In the genomic region with DNA sequence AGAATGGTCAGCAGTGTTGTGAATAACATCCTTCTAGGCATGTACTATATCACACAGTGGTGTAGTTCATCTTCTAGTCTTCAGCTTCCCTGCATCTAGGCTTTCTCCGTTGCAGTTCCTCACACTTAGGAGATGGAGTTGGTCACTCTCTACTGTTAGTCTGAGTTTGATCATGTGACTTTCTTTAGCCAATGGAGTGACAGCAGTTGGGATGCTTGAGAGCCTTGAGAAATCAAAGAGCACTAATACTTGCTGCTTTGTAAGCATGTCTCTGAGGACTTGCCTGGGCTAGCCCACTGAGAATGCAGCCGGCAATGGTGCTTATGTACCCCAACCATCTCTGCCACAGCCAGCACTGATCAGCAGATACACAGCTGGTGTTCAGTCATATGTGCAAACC, we compare ENCODE assay signal across 30 mouse cellular contexts.
"Had no signal": no experiment of that assay in that cellular context is flagged by ENCODE, and none has a peak within 500 bp of the region (broad histone marks: within the 10 kb centered on the region; RNA-seq: fewer than 3 reads in every experiment).

No protein-coding gene starts in this region.

- H3K27me3 ChIP-seq: heart, embryonic 13.5 days; heart, embryonic 15.5 days; hindbrain, embryonic 12.5 days; intestine, embryonic 15.5 days; liver, embryonic 13.5 days had no signal

- H3K4me3 ChIP-seq: gastrocnemius, adult 2 months; heart, adult 2 months; heart, embryonic 13.5 days; heart, embryonic 15.5 days; hindbrain, embryonic 10.5 days; hindbrain, embryonic 12.5 days; intestine, embryonic 15.5 days; layer of hippocampus, adult 2 months; limb, embryonic 12.5 days; liver, embryonic 13.5 days; liver, embryonic 15.5 days had no signal

- H3K27ac ChIP-seq: gastrocnemius, adult 2 months; heart, adult 2 months; heart, embryonic 13.5 days; heart, embryonic 15.5 days; hindbrain, embryonic 10.5 days; hindbrain, embryonic 12.5 days; hindbrain, embryonic 14.5 days; intestine, embryonic 15.5 days; layer of hippocampus, adult 2 months; limb, embryonic 12.5 days; liver, embryonic 13.5 days; liver, embryonic 15.5 days had no signal

- H3K4me2 ChIP-seq: heart, embryonic 13.5 days; heart, embryonic 15.5 days; hindbrain, embryonic 12.5 days; hindbrain, embryonic 14.5 days; intestine, embryonic 15.5 days; limb, embryonic 12.5 days; liver, embryonic 11.5 days; liver, embryonic 13.5 days; liver, embryonic 15.5 days had no signal

- H3K4me1 ChIP-seq: heart, embryonic 13.5 days; heart, embryonic 15.5 days; hindbrain, embryonic 10.5 days; hindbrain, embryonic 12.5 days; intestine, embryonic 15.5 days; limb, embryonic 12.5 days had no signal

- DNase-seq: gastrocnemius, adult 2 months; gastrocnemius, postnatal 10 days; gastrocnemius, postnatal 25 days; heart, adult 2 months; heart, postnatal 14 days; heart, postnatal 4 days; kidney, adult 18-20 months; kidney, adult 8-10 months; kidney, postnatal 10 days; kidney, postnatal 25 days; kidney, postnatal 4 days; layer of hippocampus, adult 9-11 months; layer of hippocampus, postnatal 36 days; left cerebral cortex, postnatal 4 days; liver; liver, embryonic 13.5 days; liver, postnatal 0 days had no signal

- H3K9me3 ChIP-seq: heart, embryonic 13.5 days; heart, embryonic 15.5 days; hindbrain, embryonic 10.5 days; hindbrain, embryonic 12.5 days; intestine, embryonic 15.5 days; limb, embryonic 12.5 days; liver, embryonic 13.5 days; liver, embryonic 15.5 days had no signal

- H3K9ac ChIP-seq: heart, embryonic 13.5 days; heart, embryonic 15.5 days; hindbrain, embryonic 12.5 days; hindbrain, embryonic 14.5 days; intestine, embryonic 15.5 days; limb, embryonic 12.5 days; liver, embryonic 13.5 days; liver, embryonic 15.5 days; liver, postnatal 0 days had no signal

- ATAC-seq: hindbrain, embryonic 16.5 days; inflammation-experienced regulatory T-cells, adult 6 months; intestine, embryonic 15.5 days; intestine, postnatal 0 days; liver, postnatal 0 days had no signal

- H3K36me3 ChIP-seq: heart, embryonic 13.5 days; heart, embryonic 15.5 days; hindbrain, embryonic 10.5 days; hindbrain, embryonic 12.5 days; intestine, embryonic 15.5 days; limb, embryonic 12.5 days; liver, embryonic 13.5 days; liver, embryonic 15.5 days had no signal
